Mouse (Mus musculus) bone marrow, adult 2 months (tissue): ENCODE measurements around the gene Mrpl23.

Experiments
- CTCF ChIP-seq: fragments of 200-500 bp; IDR thresholded peaks from 2 replicates; pipeline ENCODE4 v1.5.1; 2011; ENCODE audit warnings: low read length, control low read depth; ENCODE audit not compliant: control insufficient read depth, insufficient read depth
- POLR2A ChIP-seq: fragments of 200-500 bp; IDR thresholded peaks from 2 replicates; pipeline ENCODE4 v1.6.1; 2011; ENCODE audit warnings: low read depth, mild to moderate bottlenecking, control low read depth, low read length, borderline replicate concordance; ENCODE audit not compliant: control insufficient read depth

- TF ChIP-seq POLR2A = no peak
- TF ChIP-seq CTCF = no peak
Observed at GRCm38 (mm10) chr7:142493535-142493934, 39.0 kb upstream of the Mrpl23 start.
